Mouse (Mus musculus): ENCODE data around the gene Gm527. TPM values are rescaled to one million over a fixed set of nuclear protein-coding genes. Genes with fewer than 3 reads are reported as not detected.

Gene Gm527
- polyA plus RNA-seq (2015; fragmentation: Nextera tagmentation; extraction: Ambion mirVana), result 0.60 and 2.4 TPM in 2 replicates

DNA sequence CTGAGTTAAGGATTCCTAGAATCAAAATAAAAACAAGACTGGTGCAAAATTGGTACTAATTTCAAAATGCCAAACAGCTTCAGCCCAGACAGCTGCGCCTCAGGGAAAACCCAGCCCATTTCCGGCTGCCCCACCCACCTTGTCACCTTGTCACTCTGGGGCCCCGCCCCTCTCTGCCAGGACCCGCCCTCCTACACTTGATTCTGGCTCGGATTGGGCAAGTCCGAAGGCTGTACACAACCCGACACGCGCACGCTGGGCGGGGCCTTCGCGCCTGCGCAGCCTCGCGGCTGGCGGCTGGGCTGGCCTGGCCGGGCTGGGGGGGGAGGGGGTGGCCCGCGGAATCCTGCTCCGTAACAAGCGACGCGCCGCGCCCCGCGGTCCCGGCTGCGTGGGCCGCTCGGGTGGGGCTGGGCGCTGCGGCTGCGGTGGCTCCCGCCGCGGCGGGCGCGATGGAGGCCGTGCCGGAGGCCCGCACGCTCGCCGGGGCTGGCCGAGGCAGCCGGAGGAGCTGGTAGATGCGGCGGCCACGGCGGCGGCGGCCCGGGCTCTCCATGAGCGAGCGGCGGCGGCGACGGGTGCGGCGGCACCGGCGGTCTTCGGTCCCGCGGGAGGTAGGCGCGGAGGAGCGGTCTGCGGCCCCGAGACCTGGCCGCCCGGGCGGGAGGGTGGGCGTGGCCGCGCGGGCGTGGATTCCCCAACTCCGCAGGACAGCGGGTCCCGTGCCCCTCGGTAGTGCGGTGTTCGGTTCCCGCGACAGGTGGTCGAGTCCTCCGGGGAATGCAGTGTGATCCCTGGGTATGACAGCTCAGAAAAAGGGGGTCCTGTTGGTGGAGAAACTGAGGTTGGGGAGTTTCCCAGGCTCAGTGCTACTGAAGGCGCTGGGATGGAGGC, at the start of gene Gm527:
Gm527 (plus strand) TSS at position 329 of the 894 bp plus-strand sequence.
- Histone ChIP-seq H3K27ac (ENCODE audit: low read length) (no peak within 1 kb of the TSS), H3K4me1 (ENCODE audit: insufficient read depth, low read length) (no peaks in the 10 kb centered on the region), H3K4me2 (replicated peaks; ENCODE audit: low read depth, low read length) (peak within 1 kb of the TSS; percentile 94), H3K9me3 (ENCODE audit: low read length) (no peaks in the 10 kb centered on the region), H3K9ac (replicated peaks; ENCODE audit: low read length) (peak within 1 kb of the TSS; percentile 83), H3K36me3 (ENCODE audit: insufficient read depth, low read length) (no peaks in the 10 kb centered on the region), H3K27me3 (ENCODE audit: insufficient read depth, low read length) (no peaks in the 10 kb centered on the region), H3K4me3 (ENCODE audit: low read length) (peak within 1 kb of the TSS; percentile 83)
- WGBS, result under 1% methylated on average over 59 of the region's 93 CpGs
- ATAC-seq (ENCODE audit: low FRiP score, low TSS enrichment), result peak; percentile 100

DNA sequence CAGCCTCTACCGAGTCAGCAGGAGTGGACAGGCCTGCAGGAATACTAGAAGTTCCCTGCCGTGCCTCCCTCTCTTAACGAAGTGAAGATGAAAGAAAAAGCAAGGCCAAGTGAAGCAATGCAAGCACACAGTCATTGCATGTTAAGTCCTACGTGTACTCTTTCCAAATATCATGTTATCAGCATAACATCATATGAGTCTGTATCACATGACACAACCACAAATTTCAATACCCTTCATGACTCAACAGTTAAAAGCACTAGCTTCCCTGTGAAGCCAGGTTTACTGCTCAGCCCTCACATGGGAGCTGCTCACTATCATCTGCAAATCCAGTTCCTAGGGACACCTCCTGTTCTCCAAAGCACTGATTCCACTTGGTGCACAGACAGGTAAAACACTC, 46.6 kb upstream of the Gm527 start:
- Histone ChIP-seq H3K9ac (replicated peaks; ENCODE audit: low read length) (no peak overlapping the region), H3K27ac (ENCODE audit: low read length) (no peak overlapping the region), H3K4me3 (ENCODE audit: low read length) (no peak overlapping the region), H3K27me3 (ENCODE audit: insufficient read depth, low read length) (no peaks in the 10 kb centered on the region), H3K36me3 (ENCODE audit: insufficient read depth, low read length) (no peaks in the 10 kb centered on the region), H3K4me2 (replicated peaks; ENCODE audit: low read depth, low read length) (no peak overlapping the region), H3K9me3 (ENCODE audit: low read length) (no peaks in the 10 kb centered on the region), H3K4me1 (ENCODE audit: insufficient read depth, low read length) (no peaks in the 10 kb centered on the region)
- no peak for ATAC-seq (ENCODE audit: low FRiP score, low TSS enrichment)
- 55% methylated on average over 4 of the region's 4 CpGs for WGBS

DNA sequence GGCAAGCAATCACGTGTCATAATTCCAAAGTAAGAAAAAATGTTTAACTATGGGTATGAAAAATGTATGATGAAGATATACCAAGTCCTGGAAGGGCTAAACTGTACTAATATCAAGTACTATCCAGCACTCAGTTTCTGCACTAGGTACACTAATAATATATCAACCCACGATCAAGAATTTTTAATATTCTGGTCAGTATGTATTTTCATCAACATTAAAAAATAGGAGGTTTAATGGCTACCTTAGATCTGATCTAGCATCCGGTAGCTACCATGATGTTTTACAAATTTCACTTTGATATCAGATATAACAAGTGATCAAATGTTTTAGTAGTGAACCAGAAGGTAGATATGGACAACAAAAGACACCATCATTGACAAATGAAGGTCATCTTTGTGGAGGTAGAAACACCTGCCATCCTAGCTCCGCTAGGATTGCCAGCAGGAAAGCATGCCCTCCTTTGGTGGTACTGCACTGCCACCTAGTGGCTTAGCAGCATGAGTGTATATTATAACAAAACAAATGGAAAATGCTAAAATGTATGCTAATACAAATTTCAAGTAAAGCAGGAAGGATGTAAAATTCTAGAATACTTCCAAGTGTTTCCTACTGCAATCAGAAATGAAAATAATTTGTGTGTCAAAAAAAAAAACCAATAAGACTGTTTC, 20.5 kb upstream of the Gm527 start:
- Histone ChIP-seq H3K9me3 (ENCODE audit: low read length) (no peaks in the 10 kb centered on the region), H3K27me3 (ENCODE audit: insufficient read depth, low read length) (no peaks in the 10 kb centered on the region), H3K4me1 (ENCODE audit: insufficient read depth, low read length) (0 out of 2 replicates have a peak, but pooled peaks cover 3% of the 10 kb centered on the region), H3K4me2 (replicated peaks; ENCODE audit: low read depth, low read length) (no peak overlapping the region), H3K4me3 (ENCODE audit: low read length) (no peak overlapping the region), H3K27ac (ENCODE audit: low read length) (no peak overlapping the region), H3K9ac (replicated peaks; ENCODE audit: low read length) (no peak overlapping the region), H3K36me3 (ENCODE audit: insufficient read depth, low read length) (no peaks in the 10 kb centered on the region)
- ATAC-seq (ENCODE audit: low FRiP score, low TSS enrichment), result no peak
- whole genome bisulfite sequencing, result 38% methylated on average over 4 of the region's 4 CpGs

DNA sequence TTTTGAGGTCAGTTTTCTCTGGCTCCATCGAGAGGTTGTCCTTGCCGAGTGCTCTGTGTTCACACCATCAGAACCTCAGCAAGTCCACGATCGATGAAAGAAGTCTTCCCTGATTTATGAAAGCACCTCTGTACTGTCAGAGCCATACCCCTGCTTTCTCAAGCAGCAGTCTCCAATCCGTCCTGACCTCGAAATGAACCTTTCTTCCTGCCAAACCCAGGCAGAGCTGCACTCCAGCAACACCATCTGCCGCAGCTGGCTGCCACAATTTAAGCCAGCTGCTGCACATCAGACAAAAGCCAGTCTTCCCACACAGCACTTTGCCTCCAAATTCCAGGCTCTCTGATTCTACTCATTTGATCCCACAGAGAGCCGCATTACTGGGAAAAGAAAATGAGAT, 15.2 kb upstream of the Gm527 start:
- Histone ChIP-seq H3K4me2 (replicated peaks; ENCODE audit: low read depth, low read length) (peak overlapping the region; percentile 22; the same call in 1 of the 2 replicates), H3K9ac (replicated peaks; ENCODE audit: low read length) (no peak overlapping the region), H3K36me3 (ENCODE audit: insufficient read depth, low read length) (no peaks in the 10 kb centered on the region), H3K27ac (ENCODE audit: low read length) (no peak overlapping the region), H3K27me3 (ENCODE audit: insufficient read depth, low read length) (no peaks in the 10 kb centered on the region), H3K4me1 (ENCODE audit: insufficient read depth, low read length) (peaks cover 12% of the 10 kb centered on the region), H3K9me3 (ENCODE audit: low read length) (no peaks in the 10 kb centered on the region), H3K4me3 (ENCODE audit: low read length) (no peak overlapping the region)
- ATAC-seq (ENCODE audit: low FRiP score, low TSS enrichment), result peak; percentile 83
- WGBS, result 5% methylated on average over 8 of the region's 8 CpGs

DNA sequence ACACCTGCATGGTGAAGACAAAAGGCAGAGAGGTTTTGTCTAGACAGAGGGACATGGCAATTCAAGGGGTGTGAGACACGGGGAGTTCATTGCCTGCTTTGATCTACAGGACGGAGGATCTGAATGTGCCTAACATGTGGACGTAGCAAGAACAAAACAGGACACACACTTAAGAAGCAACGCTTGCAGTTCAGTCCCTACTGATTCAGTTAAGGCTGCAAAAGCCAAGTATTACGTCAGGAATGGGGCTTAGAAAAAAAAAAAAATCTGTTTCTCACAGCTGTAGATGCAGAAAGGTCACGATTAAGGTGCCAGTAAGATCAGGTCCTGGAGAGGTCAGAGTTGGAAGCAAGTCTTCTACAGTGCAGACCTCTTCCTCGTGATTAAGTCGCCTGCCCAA, 14.5 kb upstream of the Gm527 start:
- Histone ChIP-seq H3K9ac (replicated peaks; ENCODE audit: low read length) (no peak overlapping the region), H3K9me3 (ENCODE audit: low read length) (no peaks in the 10 kb centered on the region), H3K27ac (ENCODE audit: low read length) (no peak overlapping the region), H3K36me3 (ENCODE audit: insufficient read depth, low read length) (no peaks in the 10 kb centered on the region), H3K4me2 (replicated peaks; ENCODE audit: low read depth, low read length) (no peak overlapping the region), H3K27me3 (ENCODE audit: insufficient read depth, low read length) (no peaks in the 10 kb centered on the region), H3K4me3 (ENCODE audit: low read length) (no peak overlapping the region), H3K4me1 (ENCODE audit: insufficient read depth, low read length) (peaks cover 12% of the 10 kb centered on the region)
- no peak for ATAC-seq (ENCODE audit: low FRiP score, low TSS enrichment)
- WGBS, result 55% methylated on average over 8 of the region's 8 CpGs

DNA sequence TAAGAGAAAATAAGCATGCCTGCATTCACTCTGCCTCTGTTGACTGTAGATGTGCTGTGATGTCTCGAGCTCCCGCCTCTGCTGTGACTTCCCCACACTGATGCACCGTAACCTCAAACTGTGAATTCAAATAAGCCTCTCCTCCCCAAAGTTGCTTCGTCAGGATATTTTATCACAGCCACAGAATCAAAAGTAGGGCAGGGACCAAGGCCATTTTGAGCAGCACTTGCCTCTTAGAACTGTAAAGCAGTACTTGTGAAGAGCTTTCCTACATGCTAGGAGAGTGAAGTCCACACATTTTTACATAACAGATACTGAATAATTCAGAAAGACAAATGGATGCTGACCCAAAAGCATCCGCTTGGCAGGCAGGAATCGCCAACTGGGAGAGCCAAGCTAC, 4.7 kb upstream of the Gm527 start:
- H3K4me2 ChIP-seq (replicated peaks; ENCODE audit: low read depth, low read length), result no peak overlapping the region
- H3K9me3 ChIP-seq (ENCODE audit: low read length), result no peaks in the 10 kb centered on the region
- H3K9ac ChIP-seq (replicated peaks; ENCODE audit: low read length), result no peak overlapping the region
- no peaks in the 10 kb centered on the region for H3K36me3 ChIP-seq (ENCODE audit: insufficient read depth, low read length)
- H3K4me3 ChIP-seq (ENCODE audit: low read length), result no peak overlapping the region
- no peak overlapping the region for H3K27ac ChIP-seq (ENCODE audit: low read length)
- ATAC-seq (ENCODE audit: low FRiP score, low TSS enrichment), result no peak
- whole genome bisulfite sequencing, result 68% methylated on average over 6 of the region's 6 CpGs
- no peaks in the 10 kb centered on the region for H3K4me1 ChIP-seq (ENCODE audit: insufficient read depth, low read length)
- H3K27me3 ChIP-seq (ENCODE audit: insufficient read depth, low read length), result no peaks in the 10 kb centered on the region

DNA sequence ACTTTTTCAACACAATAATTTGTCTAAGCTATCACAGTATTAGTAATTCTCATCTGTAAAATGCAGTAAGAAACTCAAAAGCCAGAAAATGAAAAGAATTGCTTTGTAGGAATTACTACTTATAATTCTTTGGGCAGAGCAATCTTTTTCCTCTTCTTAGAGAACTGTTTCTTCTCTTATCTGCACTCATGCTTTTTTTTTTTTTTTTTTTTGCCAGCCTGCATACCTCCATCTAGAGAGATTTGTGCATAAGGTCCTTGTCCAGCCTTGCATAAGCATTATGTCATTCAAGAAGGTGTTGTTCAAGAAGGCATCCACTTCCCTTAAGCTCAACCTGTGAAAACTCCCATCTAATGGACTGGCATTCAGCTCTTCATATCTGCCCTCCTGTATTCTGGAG, 971 bp upstream of the Gm527 start:
- no peak overlapping the region for H3K9ac ChIP-seq (replicated peaks; ENCODE audit: low read length)
- no peak overlapping the region for H3K4me2 ChIP-seq (replicated peaks; ENCODE audit: low read depth, low read length)
- ATAC-seq (ENCODE audit: low FRiP score, low TSS enrichment), result no peak
- no peak overlapping the region for H3K4me3 ChIP-seq (ENCODE audit: low read length)
- H3K27me3 ChIP-seq (ENCODE audit: insufficient read depth, low read length), result no peaks in the 10 kb centered on the region
- no peak overlapping the region for H3K27ac ChIP-seq (ENCODE audit: low read length)
- H3K36me3 ChIP-seq (ENCODE audit: insufficient read depth, low read length), result no peaks in the 10 kb centered on the region
- no peaks in the 10 kb centered on the region for H3K4me1 ChIP-seq (ENCODE audit: insufficient read depth, low read length)
- no peaks in the 10 kb centered on the region for H3K9me3 ChIP-seq (ENCODE audit: low read length)

DNA sequence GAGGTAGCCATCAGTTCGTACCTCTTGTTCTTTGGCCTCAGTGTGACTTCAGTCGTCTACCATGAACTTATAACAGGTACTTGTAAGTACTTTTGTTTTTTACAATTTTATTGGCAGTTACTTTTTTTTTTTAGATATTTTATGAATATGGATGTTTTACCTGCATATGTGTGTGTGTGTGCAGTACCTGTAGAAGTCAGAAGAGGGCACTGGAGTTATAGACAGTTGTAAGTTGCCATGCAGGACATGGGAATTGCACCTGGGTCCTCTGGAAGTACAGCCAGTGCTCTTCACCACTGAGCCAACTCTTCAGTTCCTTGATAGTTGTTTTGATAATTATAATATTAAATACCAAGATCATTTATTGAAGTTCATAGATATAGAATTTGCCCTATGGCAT, 19.8 kb downstream of the Gm527 start:
- H3K4me2 ChIP-seq (replicated peaks; ENCODE audit: low read depth, low read length), result no peak overlapping the region
- H3K36me3 ChIP-seq (ENCODE audit: insufficient read depth, low read length), result peaks cover 9% of the 10 kb centered on the region; the same call in 1 of the 2 replicates
- H3K4me3 ChIP-seq (ENCODE audit: low read length), result no peak overlapping the region
- no peak overlapping the region for H3K27ac ChIP-seq (ENCODE audit: low read length)
- WGBS, result 89% methylated on average over 2 of the region's 2 CpGs
- no peaks in the 10 kb centered on the region for H3K4me1 ChIP-seq (ENCODE audit: insufficient read depth, low read length)
- no peaks in the 10 kb centered on the region for H3K27me3 ChIP-seq (ENCODE audit: insufficient read depth, low read length)
- no peak overlapping the region for H3K9ac ChIP-seq (replicated peaks; ENCODE audit: low read length)
- no peaks in the 10 kb centered on the region for H3K9me3 ChIP-seq (ENCODE audit: low read length)
- no peak for ATAC-seq (ENCODE audit: low FRiP score, low TSS enrichment)

DNA sequence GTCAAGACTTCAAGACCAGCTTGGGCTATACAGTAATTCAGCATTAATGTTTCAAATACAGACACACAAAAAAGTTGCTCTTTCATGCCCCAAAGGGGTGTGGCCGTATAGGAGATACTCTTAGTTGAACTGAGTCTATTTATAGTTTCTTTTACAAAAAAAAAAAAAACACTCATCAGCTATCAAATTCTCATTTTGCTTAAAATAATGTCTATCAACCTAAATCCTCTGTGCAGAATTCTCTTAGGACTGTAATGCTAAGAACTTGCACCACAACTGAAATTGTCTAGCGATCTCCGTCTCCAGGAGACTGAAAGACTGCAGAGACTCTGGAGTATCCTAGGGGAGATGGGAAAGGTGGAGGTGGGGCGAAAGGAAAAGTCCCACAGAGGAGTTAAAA, 46.9 kb downstream of the Gm527 start:
- Histone ChIP-seq H3K27me3 (ENCODE audit: insufficient read depth, low read length) (no peaks in the 10 kb centered on the region), H3K4me2 (replicated peaks; ENCODE audit: low read depth, low read length) (peak overlapping the region; percentile 92), H3K9me3 (ENCODE audit: low read length) (no peaks in the 10 kb centered on the region), H3K4me3 (ENCODE audit: low read length) (peak overlapping the region; percentile 79), H3K4me1 (ENCODE audit: insufficient read depth, low read length) (peaks cover 16% of the 10 kb centered on the region), H3K27ac (ENCODE audit: low read length) (no peak overlapping the region), H3K9ac (replicated peaks; ENCODE audit: low read length) (peak overlapping the region; percentile 70), H3K36me3 (ENCODE audit: insufficient read depth, low read length) (no peaks in the 10 kb centered on the region)
- 15% methylated on average over 4 of the region's 4 CpGs for WGBS
- no peak for ATAC-seq (ENCODE audit: low FRiP score, low TSS enrichment)
